In the genomic region with DNA sequence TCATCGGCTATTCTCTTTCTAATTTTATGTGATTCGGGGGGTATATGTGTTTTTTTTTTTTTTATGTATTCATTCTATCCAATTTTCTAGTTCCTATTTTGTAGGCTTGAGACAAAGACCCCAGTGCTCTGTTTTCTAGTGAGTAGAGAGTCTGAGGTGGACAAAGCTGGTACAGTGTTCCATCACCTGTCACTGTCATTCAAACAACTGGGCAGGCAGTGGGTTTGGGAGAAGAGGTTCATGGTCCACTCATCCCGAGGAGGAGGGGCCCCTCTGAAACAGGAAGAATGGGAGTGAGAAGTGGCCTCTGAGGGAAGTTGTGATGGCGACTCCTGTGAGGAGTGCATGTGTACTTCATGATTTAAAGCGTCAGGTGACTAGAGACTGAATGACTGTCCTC, we compare ENCODE assay signal across 32 mouse cellular contexts. TPM values are rescaled to one million over a fixed set of nuclear protein-coding genes. Genes with fewer than 3 reads are reported as not detected.
"Had no signal": no experiment of that assay in that cellular context is flagged by ENCODE, and none has a peak within 500 bp of the region (broad histone marks: within the 10 kb centered on the region; RNA-seq: fewer than 3 reads in every experiment).

No protein-coding gene starts in this region.

- H3K27me3 ChIP-seq: limb, embryonic 12.5 days; limb, embryonic 13.5 days; limb, embryonic 15.5 days; liver, embryonic 13.5 days; liver, embryonic 15.5 days; lung, embryonic 15.5 days; midbrain, embryonic 12.5 days; midbrain, embryonic 13.5 days; midbrain, embryonic 15.5 days; neural tube, embryonic 12.5 days had no signal

- ATAC-seq: liver, embryonic 12.5 days; liver, postnatal 0 days; lung, postnatal 0 days; midbrain, embryonic 13.5 days; midbrain, embryonic 15.5 days; midbrain, embryonic 16.5 days had no signal

- H3K36me3 ChIP-seq: limb, embryonic 10.5 days; limb, embryonic 12.5 days; limb, embryonic 13.5 days; limb, embryonic 15.5 days; liver, embryonic 12.5 days; liver, embryonic 13.5 days; liver, embryonic 15.5 days; lung, embryonic 15.5 days; midbrain, embryonic 10.5 days; midbrain, embryonic 12.5 days; midbrain, embryonic 13.5 days; midbrain, embryonic 15.5 days; neural tube, embryonic 12.5 days had no signal

- H3K4me1 ChIP-seq: limb, embryonic 10.5 days; limb, embryonic 12.5 days; limb, embryonic 13.5 days; limb, embryonic 15.5 days; liver, embryonic 12.5 days; liver, embryonic 13.5 days; liver, embryonic 15.5 days; lung, embryonic 15.5 days; megakaryocyte, embryonic 14.5 days; midbrain, embryonic 10.5 days; midbrain, embryonic 12.5 days; midbrain, embryonic 13.5 days; midbrain, embryonic 15.5 days; neural tube, embryonic 12.5 days had no signal

- H3K4me3 ChIP-seq: limb, embryonic 10.5 days; limb, embryonic 12.5 days; limb, embryonic 13.5 days; limb, embryonic 15.5 days; liver, embryonic 12.5 days; liver, embryonic 13.5 days; liver, embryonic 15.5 days; lung, embryonic 15.5 days; megakaryocyte, embryonic 14.5 days; midbrain, embryonic 10.5 days; midbrain, embryonic 12.5 days; midbrain, embryonic 13.5 days; midbrain, embryonic 15.5 days; neural tube, embryonic 12.5 days had no signal

- DNase-seq: left cerebral cortex, postnatal 4 days; liver; liver, embryonic 13.5 days; liver, postnatal 0 days; lung, adult 18-20 months; lung, adult 2 months; lung, embryonic 14.5 days; lung, postnatal 10 days; lung, postnatal 14 days; lung, postnatal 36 days; lung, postnatal 4 days; midbrain, embryonic 14.5 days had no signal

- H3K9ac ChIP-seq: limb, embryonic 12.5 days; limb, embryonic 13.5 days; limb, embryonic 15.5 days; liver, embryonic 12.5 days; liver, embryonic 13.5 days; liver, embryonic 14.5 days; liver, embryonic 15.5 days; liver, postnatal 0 days; lung, embryonic 14.5 days; lung, embryonic 15.5 days; midbrain, embryonic 12.5 days; midbrain, embryonic 13.5 days; midbrain, embryonic 15.5 days; neural tube, embryonic 12.5 days had no signal

- H3K27ac ChIP-seq: limb, embryonic 10.5 days; limb, embryonic 12.5 days; limb, embryonic 13.5 days; limb, embryonic 15.5 days; liver, embryonic 12.5 days; liver, embryonic 13.5 days; liver, embryonic 14.5 days; liver, embryonic 15.5 days; lung, embryonic 15.5 days; macrophage; midbrain, embryonic 10.5 days; midbrain, embryonic 12.5 days; midbrain, embryonic 13.5 days; midbrain, embryonic 15.5 days; neural tube, embryonic 12.5 days had no signal

- H3K9me3 ChIP-seq: limb, embryonic 10.5 days; limb, embryonic 12.5 days; limb, embryonic 13.5 days; limb, embryonic 15.5 days; liver, embryonic 12.5 days; liver, embryonic 13.5 days; liver, embryonic 15.5 days; lung, embryonic 15.5 days; megakaryocyte, embryonic 14.5 days; midbrain, embryonic 10.5 days; midbrain, embryonic 12.5 days; midbrain, embryonic 13.5 days; midbrain, embryonic 15.5 days; neural tube, embryonic 12.5 days had no signal

- H3K4me2 ChIP-seq: limb, embryonic 12.5 days; limb, embryonic 13.5 days; limb, embryonic 15.5 days; liver, embryonic 11.5 days; liver, embryonic 12.5 days; liver, embryonic 13.5 days; liver, embryonic 15.5 days; lung, embryonic 14.5 days; lung, embryonic 15.5 days; midbrain, embryonic 11.5 days; midbrain, embryonic 12.5 days; midbrain, embryonic 13.5 days; midbrain, embryonic 15.5 days; neural tube, embryonic 12.5 days had no signal

RNA-seq across cellular contexts. Expression of a gene that starts 26.2 kb away (rescaled TPM):
- total RNA-seq: monocyte, adult 5-6 weeks had no signal
